Mouse (Mus musculus) hindbrain, embryonic 15.5 days (tissue): Measurements from ENCODE around the gene Arhgap42. TPM values are rescaled to one million over a fixed set of nuclear protein-coding genes. Genes with fewer than 3 reads are reported as not detected.

Experiments used
- ATAC-seq: fragments of 200-750 bp; cut with Nextera tagmentation; 2 replicates; pipeline ENCODE4 v1.8.0; 2017; ENCODE audit warnings: low read depth, moderate number of reproducible peaks, moderate TSS enrichment; ENCODE audit not compliant: low FRiP score
- H3K27ac ChIP-seq: fragments of 300-500 bp; sonication (generic); replicated peaks from 2 replicates; pipeline ENCODE4 v1.5.1; 2015; ENCODE audit warnings: mild to moderate bottlenecking, inconsistent platforms
- H3K27me3 ChIP-seq: fragments of 300-500 bp; sonication (generic); 2 replicates; pipeline ENCODE4 v1.6.1; 2015; ENCODE audit warnings: control low read depth, inconsistent platforms
- H3K36me3 ChIP-seq: fragments of 300-500 bp; sonication (generic); 2 replicates; pipeline ENCODE4 v1.6.1; 2015; ENCODE audit warnings: control low read depth, inconsistent platforms
- H3K4me1 ChIP-seq: fragments of 300-500 bp; sonication (generic); replicated peaks from 2 replicates; pipeline ENCODE4 v1.6.1; 2015; ENCODE audit warnings: control low read depth, inconsistent platforms
- H3K4me2 ChIP-seq: fragments of 300-500 bp; sonication (generic); 2 replicates; pipeline ENCODE4 v1.6.1; 2015; ENCODE audit warnings: moderate library complexity, mild to moderate bottlenecking, inconsistent platforms
- H3K4me3 ChIP-seq: fragments of 300-500 bp; sonication (generic); 2 replicates; pipeline ENCODE4 v1.5.1; 2015; ENCODE audit warnings: mild to moderate bottlenecking, inconsistent platforms
- H3K9ac ChIP-seq: fragments of 300-500 bp; sonication (generic); 2 replicates; pipeline ENCODE4 v1.6.1; 2015; ENCODE audit warnings: inconsistent platforms
- H3K9me3 ChIP-seq: fragments of 300-500 bp; sonication (generic); 2 replicates; pipeline ENCODE4 v1.6.1; 2016; ENCODE audit warnings: control low read depth, inconsistent platforms
- WGBS: fragments of 180-500 bp; shearing (Covaris S2); methylation state at CpG from one replicate; pipeline ENCODE4 v1.1.7; 2015; 5-methylcytosine and 5-hydroxymethylcytosine counted together
- polyA plus RNA-seq: library from polyadenylated mRNA; unstranded; fragments of >200 nt; fragmentation: Nextera tagmentation; extraction: Ambion mirVana; gene quantifications from 2 replicates; pipeline ENCODE4 v1.2.1, GENCODE M21; 2015

Arhgap42 gene
- polyA plus RNA-seq, 1 experiment from 2014 or later = 18.1 TPM

DNA sequence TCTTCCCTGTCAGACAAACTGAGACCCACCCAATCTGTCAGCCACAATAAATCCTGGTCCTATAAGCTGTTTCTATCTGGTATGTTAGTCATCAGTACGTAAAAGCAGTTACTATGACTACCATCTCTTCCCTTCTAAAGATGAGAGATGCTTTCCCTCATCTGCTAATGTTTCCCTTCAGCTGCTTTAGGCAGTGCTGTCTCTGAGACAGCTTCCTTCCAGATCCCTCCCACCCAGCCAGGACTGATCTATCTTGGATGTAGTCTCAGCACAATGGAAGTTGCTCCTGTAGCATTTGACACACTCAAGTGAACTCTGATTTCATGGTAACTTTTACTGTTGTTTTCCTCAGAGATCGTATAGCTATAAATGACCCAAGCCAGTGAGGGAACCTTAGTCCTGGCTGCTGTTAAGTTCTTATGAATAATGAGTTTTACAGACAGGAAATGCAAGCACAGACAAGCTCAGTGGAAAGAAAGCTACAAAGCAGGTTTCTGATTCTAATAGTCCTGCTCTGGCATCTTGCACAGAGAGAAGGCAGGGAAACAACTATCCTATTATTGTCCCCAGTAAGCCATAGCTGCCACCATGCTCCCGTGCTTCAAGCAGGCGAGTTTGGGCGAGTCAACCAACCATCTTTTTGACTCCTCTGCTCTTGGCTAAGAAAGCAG lies 67.6 kb downstream of the Arhgap42 start:
- Histone ChIP-seq H3K36me3 (no peaks in the 10 kb centered on the region), H3K4me3 (no peak overlapping the region), H3K4me2 (no peak overlapping the region), H3K4me1 (0 out of 2 replicates have a peak, but pooled peaks cover 4% of the 10 kb centered on the region), H3K27ac (no peak overlapping the region), H3K9ac (no peak overlapping the region), H3K27me3 (no peaks in the 10 kb centered on the region), H3K9me3 (no peaks in the 10 kb centered on the region)
- no peak for ATAC-seq
- 68% methylated on average over 5 of the region's 5 CpGs for WGBS

DNA sequence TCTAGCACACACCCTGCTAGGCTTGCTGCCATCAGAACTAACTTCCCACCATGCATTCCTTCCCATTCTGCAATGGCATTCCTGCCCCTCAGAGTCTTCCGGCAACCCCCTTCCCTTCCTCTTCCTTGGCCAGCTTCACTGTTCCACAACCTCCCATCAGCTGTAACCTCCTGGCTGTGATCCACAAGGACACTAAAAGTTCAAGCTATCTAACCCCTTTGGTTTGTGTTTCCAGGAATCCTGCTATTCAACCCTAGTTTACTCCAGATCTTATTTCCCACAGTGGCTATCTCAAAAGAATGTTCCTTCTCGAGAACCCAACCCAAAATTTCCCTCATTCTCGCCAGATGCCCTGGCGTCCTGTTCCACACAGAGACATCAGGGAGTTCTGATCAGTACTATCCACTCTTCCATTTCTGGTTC lies 73.2 kb downstream of the Arhgap42 start:
- Histone ChIP-seq H3K27ac (no peak overlapping the region), H3K9ac (no peak overlapping the region), H3K9me3 (no peaks in the 10 kb centered on the region), H3K4me2 (no peak overlapping the region), H3K36me3 (no peaks in the 10 kb centered on the region), H3K27me3 (no peaks in the 10 kb centered on the region), H3K4me1 (no peaks in the 10 kb centered on the region), H3K4me3 (no peak overlapping the region)
- 91% methylated on average over 4 of the region's 4 CpGs for WGBS
- ATAC-seq = no peak

DNA sequence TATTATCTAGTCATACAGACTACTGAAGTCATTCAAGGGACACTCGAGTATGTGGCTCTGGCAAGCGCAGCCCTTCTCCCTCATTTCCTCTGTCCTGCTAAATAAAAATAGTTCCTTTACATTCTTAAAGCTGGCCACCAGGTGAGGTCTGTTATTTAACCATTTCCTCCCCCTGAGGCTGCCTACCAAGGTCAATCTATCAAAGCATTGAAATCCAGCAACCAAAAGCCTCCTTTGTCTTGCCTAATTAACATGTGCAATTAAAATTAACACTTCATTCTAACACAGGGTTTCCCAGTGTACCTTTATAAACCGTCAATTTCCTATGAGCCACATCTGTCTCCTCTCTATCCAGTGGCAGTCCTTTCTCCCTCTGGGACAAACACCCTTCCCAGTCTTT lies 78.2 kb downstream of the Arhgap42 start:
- H3K4me3 ChIP-seq = no peak overlapping the region
- H3K9ac ChIP-seq = no peak overlapping the region
- no peak overlapping the region for H3K27ac ChIP-seq
- H3K9me3 ChIP-seq = no peaks in the 10 kb centered on the region
- no peaks in the 10 kb centered on the region for H3K27me3 ChIP-seq
- no peaks in the 10 kb centered on the region for H3K36me3 ChIP-seq
- 48% methylated on average over 3 of the region's 3 CpGs for WGBS
- ATAC-seq = no peak
- H3K4me2 ChIP-seq = no peak overlapping the region
- no peaks in the 10 kb centered on the region for H3K4me1 ChIP-seq

DNA sequence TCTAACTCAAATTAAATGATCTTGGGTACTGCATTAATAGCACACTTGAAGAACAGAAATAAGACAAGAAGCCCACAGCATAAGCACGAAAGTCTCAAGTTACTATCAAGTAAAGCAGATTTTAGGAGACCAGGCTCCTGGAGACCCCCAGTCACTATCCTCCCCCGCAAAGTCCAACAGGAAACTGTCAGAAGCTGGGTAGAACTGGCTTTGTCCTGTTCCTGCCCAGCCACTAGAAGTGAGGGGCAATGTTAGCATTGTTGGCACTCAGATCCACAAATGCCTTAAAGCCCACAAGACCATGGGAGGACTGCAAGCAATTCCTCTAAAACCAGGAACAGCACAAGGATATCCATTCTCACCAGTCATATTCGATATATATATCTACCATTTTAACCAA lies 80.7 kb downstream of the Arhgap42 start:
- Histone ChIP-seq H3K4me2 (no peak overlapping the region), H3K9me3 (no peaks in the 10 kb centered on the region)

DNA sequence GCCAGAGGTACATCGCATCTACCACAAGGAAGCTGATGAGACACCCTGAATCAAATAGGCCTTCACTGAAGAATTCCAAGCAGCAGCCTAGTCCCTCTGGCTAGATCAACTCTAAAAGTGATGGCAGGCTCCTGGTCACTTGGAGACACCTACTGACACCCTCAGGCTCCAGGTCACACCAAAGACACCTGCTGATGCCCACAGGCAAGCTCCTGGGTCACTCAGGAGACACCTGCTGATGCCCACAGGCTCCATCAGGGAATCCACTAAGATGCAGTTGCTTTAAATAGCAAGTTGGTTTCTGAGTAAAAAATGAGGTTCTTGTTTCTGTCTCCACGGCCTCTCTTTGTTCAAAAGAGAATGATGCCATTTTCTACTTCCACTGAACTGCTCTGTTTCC lies 81.5 kb downstream of the Arhgap42 start:
- no peak overlapping the region for H3K4me2 ChIP-seq
- H3K4me1 ChIP-seq = no peaks in the 10 kb centered on the region
- H3K9me3 ChIP-seq = no peaks in the 10 kb centered on the region
- H3K4me3 ChIP-seq = no peak overlapping the region
- H3K9ac ChIP-seq = no peak overlapping the region
- H3K27me3 ChIP-seq = no peaks in the 10 kb centered on the region
- no peaks in the 10 kb centered on the region for H3K36me3 ChIP-seq
- ATAC-seq = no peak
- no peak overlapping the region for H3K27ac ChIP-seq
- 76% methylated on average over 2 of the region's 2 CpGs for WGBS

More for the DNA sequence above, 80.7 kb downstream of the Arhgap42 start:
- H3K9ac ChIP-seq = no peak overlapping the region
- H3K4me1 ChIP-seq = no peaks in the 10 kb centered on the region
- H3K36me3 ChIP-seq = no peaks in the 10 kb centered on the region
- H3K27me3 ChIP-seq = no peaks in the 10 kb centered on the region
- ATAC-seq = no peak
- H3K4me3 ChIP-seq = no peak overlapping the region
- H3K27ac ChIP-seq = no peak overlapping the region
- 89% methylated on average over 3 of the region's 3 CpGs for WGBS

DNA sequence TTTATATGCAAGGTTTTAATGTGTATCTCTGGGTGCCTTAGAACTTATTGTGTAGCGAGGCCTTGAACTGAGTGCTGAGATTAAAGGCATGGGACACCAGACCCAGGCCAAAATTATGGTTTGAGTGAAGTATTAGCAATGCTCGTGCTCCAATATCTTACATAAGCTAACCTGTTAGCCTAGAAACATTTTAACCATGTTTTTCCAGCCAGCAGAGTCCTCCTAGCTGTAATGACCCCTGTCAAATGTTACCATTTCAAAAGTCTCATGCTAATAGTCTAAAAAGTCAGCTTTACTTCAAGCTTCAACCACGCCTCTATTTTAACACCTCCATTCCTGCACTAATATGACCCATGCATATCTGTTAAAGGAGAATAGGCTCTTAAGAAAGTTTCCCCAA lies 84.3 kb downstream of the Arhgap42 start:
- Histone ChIP-seq H3K36me3 (no peaks in the 10 kb centered on the region), H3K9me3 (no peaks in the 10 kb centered on the region), H3K27ac (no peak overlapping the region), H3K27me3 (no peaks in the 10 kb centered on the region), H3K9ac (no peak overlapping the region), H3K4me1 (no peaks in the 10 kb centered on the region), H3K4me3 (no peak overlapping the region), H3K4me2 (no peak overlapping the region)
- WGBS = 97% methylated on average over 3 of the region's 3 CpGs
- no peak for ATAC-seq

DNA sequence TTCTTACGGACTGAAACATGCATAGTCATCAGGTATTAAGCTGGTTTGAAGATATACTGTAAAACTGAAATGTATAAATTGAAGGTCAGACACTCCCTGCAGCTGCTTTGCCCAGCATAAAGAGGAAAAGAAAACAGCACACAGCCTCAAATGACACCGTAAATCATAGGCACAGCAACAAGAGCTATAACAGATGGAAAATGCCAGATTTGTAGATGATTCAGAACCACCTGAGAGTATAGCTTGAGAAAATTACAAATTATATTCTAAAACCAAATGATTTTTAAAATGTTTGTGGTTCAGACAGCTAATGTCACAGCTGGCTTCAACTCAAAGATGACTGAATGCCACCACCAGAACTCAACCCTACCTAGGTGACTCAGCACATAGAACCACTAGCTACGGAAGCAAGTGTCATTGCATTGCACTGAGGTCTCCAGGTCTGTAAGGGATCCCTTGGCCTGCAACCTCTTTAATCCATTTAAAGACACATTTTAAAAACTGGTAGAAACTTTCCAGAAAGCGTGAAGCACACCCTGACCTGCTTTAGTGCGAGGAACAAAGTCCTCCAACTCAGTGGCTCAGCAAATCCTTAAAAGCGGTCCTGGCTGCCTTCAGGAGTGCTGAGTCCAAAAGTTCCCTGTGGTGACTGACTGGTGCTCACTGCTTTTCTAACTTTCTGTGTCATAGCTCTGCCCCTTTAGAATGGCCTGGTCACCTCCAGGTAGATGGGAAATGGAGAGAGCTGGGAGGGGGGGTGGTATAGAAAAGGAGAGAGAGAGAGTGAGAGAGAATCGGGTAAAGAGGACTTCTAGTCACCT lies 94.4 kb downstream of the Arhgap42 start:
- H3K27ac ChIP-seq = no peak overlapping the region
- no peaks in the 10 kb centered on the region for H3K27me3 ChIP-seq
- no peak for ATAC-seq
- no peak overlapping the region for H3K4me2 ChIP-seq
- H3K9me3 ChIP-seq = no peaks in the 10 kb centered on the region
- H3K4me1 ChIP-seq = no peaks in the 10 kb centered on the region
- H3K36me3 ChIP-seq = no peaks in the 10 kb centered on the region
- H3K4me3 ChIP-seq = no peak overlapping the region
- no peak overlapping the region for H3K9ac ChIP-seq
- WGBS = 85% methylated on average over 7 of the region's 7 CpGs

DNA sequence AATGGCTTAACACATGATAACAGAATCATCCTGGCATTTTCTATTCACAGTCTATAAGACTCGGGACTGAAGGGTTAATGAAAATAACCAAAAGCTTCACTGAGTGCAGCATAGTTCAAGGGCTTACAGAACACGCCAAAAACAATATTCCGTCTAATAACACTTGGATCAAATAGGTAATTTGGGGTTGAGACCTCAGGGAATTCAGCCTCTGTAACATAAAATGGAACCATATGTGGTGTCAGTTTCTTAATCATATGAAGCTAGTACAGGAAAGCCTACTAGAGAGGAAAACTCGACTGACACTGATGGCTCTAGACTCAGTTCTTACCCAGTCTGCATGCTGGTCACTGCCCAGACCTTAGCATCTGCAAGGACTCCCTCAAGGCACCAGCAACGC lies 95.8 kb downstream of the Arhgap42 start:
- ATAC-seq = no peak

DNA sequence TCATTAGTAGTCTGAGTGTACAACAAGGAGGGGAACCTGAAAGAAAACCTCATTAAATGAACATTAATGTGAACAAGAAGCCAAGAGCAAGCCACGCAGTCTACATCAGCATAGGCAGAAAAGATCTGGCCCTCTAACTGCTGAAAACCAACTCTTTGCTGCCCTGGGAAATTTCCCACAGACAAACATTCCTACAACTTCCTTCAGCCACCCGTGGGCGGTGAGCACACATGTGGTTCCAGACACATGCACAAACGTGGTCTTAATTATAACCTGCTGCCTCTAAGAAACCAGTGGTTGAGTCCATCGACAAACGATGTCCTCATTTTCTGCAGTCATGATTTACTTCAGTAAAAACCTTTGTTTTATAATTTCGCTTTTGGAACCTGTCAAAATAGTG lies 96.3 kb downstream of the Arhgap42 start:
- no peaks in the 10 kb centered on the region for H3K9me3 ChIP-seq

More for the DNA sequence above, 95.8 kb downstream of the Arhgap42 start:
- Histone ChIP-seq H3K4me1 (no peaks in the 10 kb centered on the region), H3K4me3 (no peak overlapping the region), H3K36me3 (no peaks in the 10 kb centered on the region), H3K9ac (no peak overlapping the region), H3K27ac (no peak overlapping the region), H3K9me3 (no peaks in the 10 kb centered on the region), H3K27me3 (no peaks in the 10 kb centered on the region), H3K4me2 (no peak overlapping the region)
- 60% methylated on average over 5 of the region's 5 CpGs for WGBS

DNA sequence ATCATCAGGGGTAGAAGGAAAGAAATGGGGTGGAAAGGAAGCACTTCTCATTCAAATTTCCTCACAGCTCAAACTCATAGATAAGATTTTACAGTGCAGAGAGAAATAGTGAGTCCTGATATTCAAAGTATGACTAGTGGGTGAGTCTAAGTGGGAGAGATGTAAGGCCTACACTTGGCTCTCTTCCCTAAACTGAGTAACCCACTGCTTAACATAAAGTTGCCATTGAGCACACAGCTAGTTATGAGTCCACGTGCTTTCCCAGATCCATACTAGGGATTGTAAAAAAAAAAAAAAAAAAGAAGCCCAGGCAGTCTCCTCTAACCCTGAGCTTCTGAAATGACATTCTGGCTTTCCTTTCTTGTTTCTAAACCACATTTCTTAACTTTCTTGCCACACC lies 96.8 kb downstream of the Arhgap42 start:
- H3K4me3 ChIP-seq = no peak overlapping the region
- H3K27ac ChIP-seq = no peak overlapping the region
- no peaks in the 10 kb centered on the region for H3K9me3 ChIP-seq
- ATAC-seq = no peak
- no peaks in the 10 kb centered on the region for H3K36me3 ChIP-seq
- H3K9ac ChIP-seq = no peak overlapping the region
- no peaks in the 10 kb centered on the region for H3K27me3 ChIP-seq
- 74% methylated on average over 1 of the region's 1 CpGs for WGBS
- H3K4me2 ChIP-seq = no peak overlapping the region
- H3K4me1 ChIP-seq = no peaks in the 10 kb centered on the region

More for the DNA sequence above, 96.3 kb downstream of the Arhgap42 start:
- Histone ChIP-seq H3K4me2 (no peak overlapping the region), H3K36me3 (no peaks in the 10 kb centered on the region), H3K4me3 (no peak overlapping the region), H3K4me1 (no peaks in the 10 kb centered on the region), H3K27me3 (no peaks in the 10 kb centered on the region), H3K9ac (no peak overlapping the region), H3K27ac (no peak overlapping the region)
- WGBS = 69% methylated on average over 7 of the region's 7 CpGs
- no peak for ATAC-seq

DNA sequence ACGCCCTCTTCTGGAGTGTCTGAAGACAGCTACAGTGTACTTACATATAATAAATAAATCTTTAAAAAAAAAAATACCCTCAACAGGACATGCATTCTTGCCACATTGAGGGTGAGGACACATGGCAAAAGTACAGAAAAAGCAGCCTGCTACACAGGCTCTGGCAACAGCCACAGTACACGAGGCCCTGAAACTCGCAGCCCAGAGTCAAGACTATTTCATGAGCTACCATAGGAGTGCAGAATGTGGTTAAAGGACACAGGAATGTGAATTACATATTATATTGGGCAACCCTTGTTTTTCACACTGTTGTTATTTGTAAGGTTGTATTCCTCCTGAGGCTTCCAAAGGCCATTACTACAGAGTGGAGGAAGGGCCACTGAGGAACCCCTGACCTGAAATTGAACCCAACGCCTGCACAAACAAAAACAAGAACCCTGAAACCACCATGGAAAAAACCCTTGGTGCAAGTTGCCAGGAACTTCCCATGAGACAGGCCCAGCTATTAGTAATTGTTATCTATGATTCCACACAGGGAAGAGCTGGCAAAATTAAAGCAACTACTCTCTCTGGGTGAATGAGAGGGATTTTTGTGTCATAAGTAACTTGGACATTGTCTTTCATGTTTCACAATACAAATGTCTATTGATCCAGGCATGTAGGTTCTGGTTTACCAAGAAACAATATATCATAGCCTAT lies 109.8 kb downstream of the Arhgap42 start:
- no peak for ATAC-seq
- Histone ChIP-seq H3K4me2 (no peak overlapping the region), H3K9me3 (no peaks in the 10 kb centered on the region), H3K36me3 (no peaks in the 10 kb centered on the region), H3K9ac (no peak overlapping the region), H3K27ac (no peak overlapping the region), H3K27me3 (no peaks in the 10 kb centered on the region), H3K4me1 (no peaks in the 10 kb centered on the region), H3K4me3 (no peak overlapping the region)
- WGBS = 88% methylated on average over 4 of the region's 4 CpGs
